21 mouse cellular contexts compared by ENCODE assay signal in the genomic region with DNA sequence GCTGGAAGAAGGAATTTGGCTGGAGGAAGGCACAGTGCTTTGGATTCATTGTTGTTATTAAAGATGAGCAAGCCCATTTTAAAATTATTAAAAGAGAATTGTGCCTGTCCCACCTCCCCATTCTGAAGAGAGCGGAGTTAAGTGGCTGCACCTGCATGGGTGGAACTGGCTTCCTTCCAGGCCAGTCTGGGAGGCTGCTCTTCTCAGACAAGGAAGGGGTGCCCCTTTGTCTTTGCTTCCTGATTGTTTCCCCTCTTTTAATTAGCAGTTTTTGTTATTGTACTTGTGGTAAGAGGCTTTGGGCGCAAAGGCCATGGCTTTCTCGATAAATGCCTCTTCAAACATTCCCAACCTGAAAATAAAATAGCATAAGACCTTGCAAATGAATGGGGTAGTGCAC.
A peak's percentile ranks its signal among the peaks of the same experiment; 100 is the strongest.
DNase-seq lines count a peak whose midpoint lies in the region; ATAC-seq and TF ChIP-seq lines count a peak whose summit lies in the region.
"Had no signal": no experiment of that assay in that cellular context is flagged by ENCODE, and none has a peak within 500 bp of the region (broad histone marks: within the 10 kb centered on the region; RNA-seq: fewer than 3 reads in every experiment).

No protein-coding gene starts in this region.

- no peak overlapping the region for H3K9ac ChIP-seq in lung, embryonic 14.5 days
- H3K9ac ChIP-seq in midbrain, embryonic 13.5 days (replicated peaks), result no peak overlapping the region
- H3K9ac ChIP-seq in neural tube, embryonic 15.5 days (replicated peaks), result no peak overlapping the region
- H3K9ac ChIP-seq: forebrain, embryonic 13.5 days; hindbrain, embryonic 12.5 days; hindbrain, embryonic 15.5 days had no signal

- no peaks in the 10 kb centered on the region for H3K36me3 ChIP-seq in lung, embryonic 14.5 days (ENCODE audit: insufficient read depth)
- no peaks in the 10 kb centered on the region for H3K36me3 ChIP-seq in midbrain, embryonic 13.5 days
- no peaks in the 10 kb centered on the region for H3K36me3 ChIP-seq in midbrain, embryonic 10.5 days
- no peaks in the 10 kb centered on the region for H3K36me3 ChIP-seq in neural tube, embryonic 15.5 days
- H3K36me3 ChIP-seq: forebrain, embryonic 10.5 days; hindbrain, embryonic 12.5 days; hindbrain, embryonic 15.5 days had no signal

- TF ChIP-seq POLR2A in brain, embryonic 14.5 days (IDR thresholded peaks at IDR 0.05; ENCODE audit: borderline replicate concordance, extremely low read depth, insufficient read depth, insufficient read length, poor library complexity, severe bottlenecking), result no peak

- H3K27ac ChIP-seq in lung, embryonic 14.5 days (ENCODE audit: low read depth), result no peak overlapping the region
- H3K27ac ChIP-seq in midbrain, embryonic 13.5 days, result no peak overlapping the region
- H3K27ac ChIP-seq in midbrain, embryonic 10.5 days (replicated peaks), result no peak overlapping the region
- no peak overlapping the region for H3K27ac ChIP-seq in neural tube, embryonic 15.5 days (replicated peaks)
- H3K27ac ChIP-seq: forebrain, embryonic 10.5 days; forebrain, embryonic 13.5 days; gastrocnemius, adult 2 months; hindbrain, embryonic 12.5 days; hindbrain, embryonic 15.5 days had no signal

- no peak overlapping the region for H3K4me2 ChIP-seq in lung, embryonic 14.5 days
- H3K4me2 ChIP-seq in midbrain, embryonic 13.5 days (replicated peaks), result no peak overlapping the region
- H3K4me2 ChIP-seq in neural tube, embryonic 15.5 days, result no peak overlapping the region
- H3K4me2 ChIP-seq: forebrain, embryonic 13.5 days; heart, embryonic 11.5 days; hindbrain, embryonic 12.5 days; hindbrain, embryonic 15.5 days had no signal

- H3K9me3 ChIP-seq in lung, embryonic 14.5 days (ENCODE audit: low read depth, low read length), result no peaks in the 10 kb centered on the region
- H3K9me3 ChIP-seq in midbrain, embryonic 13.5 days, result no peaks in the 10 kb centered on the region
- H3K9me3 ChIP-seq in midbrain, embryonic 10.5 days (replicated peaks), result no peaks in the 10 kb centered on the region
- no peaks in the 10 kb centered on the region for H3K9me3 ChIP-seq in neural tube, embryonic 15.5 days (replicated peaks)
- H3K9me3 ChIP-seq: forebrain, embryonic 10.5 days; forebrain, embryonic 13.5 days; hindbrain, embryonic 12.5 days; hindbrain, embryonic 15.5 days had no signal

- H3K27me3 ChIP-seq in lung, embryonic 14.5 days (ENCODE audit: insufficient read depth, low read length), result no peaks in the 10 kb centered on the region
- no peaks in the 10 kb centered on the region for H3K27me3 ChIP-seq in midbrain, embryonic 13.5 days
- H3K27me3 ChIP-seq in midbrain, embryonic 10.5 days (ENCODE audit: low read depth, poor library complexity, severe bottlenecking), result no peaks in the 10 kb centered on the region
- no peaks in the 10 kb centered on the region for H3K27me3 ChIP-seq in neural tube, embryonic 15.5 days (replicated peaks)
- H3K27me3 ChIP-seq: forebrain, embryonic 13.5 days; hindbrain, embryonic 12.5 days; hindbrain, embryonic 15.5 days had no signal

- H3K4me3 ChIP-seq in lung, embryonic 14.5 days (ENCODE audit: low read depth, low read length), result no peak overlapping the region
- no peak overlapping the region for H3K4me3 ChIP-seq in midbrain, embryonic 13.5 days (replicated peaks)
- no peak overlapping the region for H3K4me3 ChIP-seq in midbrain, embryonic 10.5 days
- H3K4me3 ChIP-seq in neural tube, embryonic 15.5 days (replicated peaks), result no peak overlapping the region
- H3K4me3 ChIP-seq: forebrain, embryonic 10.5 days; forebrain, embryonic 13.5 days; gastrocnemius, adult 2 months; hindbrain, embryonic 12.5 days; hindbrain, embryonic 15.5 days had no signal

- no peak for ATAC-seq in lung, embryonic 14.5 days (ENCODE audit: insufficient read depth)
- ATAC-seq in midbrain, embryonic 13.5 days, result 0 out of 2 replicates have a peak, but pooled peaks have one; percentile 45
- no peak for ATAC-seq in neural tube, embryonic 15.5 days (ENCODE audit: low FRiP score)
- ATAC-seq: activated CD4-positive, CD25-positive, alpha-beta regulatory T cell, adult 4 months; CD4-positive, CD25-positive, alpha-beta regulatory T cell, adult 4 months; forebrain, embryonic 13.5 days had no signal

- peak; percentile 14 for DNase-seq in lung, embryonic 14.5 days
- no peak for DNase-seq in lung, postnatal 4 days
- no peak for DNase-seq in midbrain, embryonic 10.5 days (ENCODE audit: low spot score)
- DNase-seq in brain, embryonic 14.5 days (ENCODE audit: low read depth), result peak; percentile 60
- peak; percentile 77 for DNase-seq in retina, postnatal 1 day
- DNase-seq: adrenal gland, adult 8-10 months; adrenal gland, postnatal 25 days; cerebellum, adult 18-20 months; cerebellum, adult 9-10 months; gastrocnemius, adult 2 months; gastrocnemius, postnatal 14 days; heart, adult 11 months had no signal

- no peak for TF ChIP-seq CTCF in lung, embryonic 14.5 days (IDR thresholded peaks at IDR 0.05; ENCODE audit: low read depth)
- TF ChIP-seq CTCF in brain, embryonic 14.5 days (IDR thresholded peaks at IDR 0.05; ENCODE audit: borderline replicate concordance, extremely low read depth, insufficient read depth, insufficient read length), result no peak

- WGBS in lung, embryonic 14.5 days, result 59% methylated on average over 3 of the region's 3 CpGs
- WGBS in midbrain, embryonic 13.5 days, result 54% methylated on average over 3 of the region's 3 CpGs
- 66% methylated on average over 3 of the region's 3 CpGs for WGBS in midbrain, embryonic 10.5 days
- 60% methylated on average over 3 of the region's 3 CpGs for WGBS in neural tube, embryonic 15.5 days

- H3K4me1 ChIP-seq in lung, embryonic 14.5 days (ENCODE audit: insufficient read depth), result no peaks in the 10 kb centered on the region
- peaks cover 15% of the 10 kb centered on the region for H3K4me1 ChIP-seq in midbrain, embryonic 13.5 days (replicated peaks)
- H3K4me1 ChIP-seq in midbrain, embryonic 10.5 days, result peaks cover 8% of the 10 kb centered on the region
- H3K4me1 ChIP-seq in neural tube, embryonic 15.5 days, result no peaks in the 10 kb centered on the region

Comparison
In these comparisons a context has a peak if more than half of its experiments do, and no peak if none do; other contexts are left out.
1. DNase-seq: peak in lung, embryonic 14.5 days (single experiment), brain, embryonic 14.5 days (single experiment) and retina, postnatal 1 day (single experiment); none in lung, postnatal 4 days (0 of 2) and midbrain, embryonic 10.5 days (single experiment).